Mouse (Mus musculus) heart, embryonic 15.5 days (tissue): ENCODE data around the gene Shb. TPM values are rescaled to one million over a fixed set of nuclear protein-coding genes. Genes with fewer than 3 reads are reported as not detected.

Experiments
- ATAC-seq: fragments of 200-750 bp; cut with Nextera tagmentation; replicated peaks from 2 replicates; pipeline ENCODE4 v1.8.0; 2017; ENCODE audit warnings: low read depth, moderate TSS enrichment; ENCODE audit not compliant: insufficient number of reproducible peaks, insufficient read depth, low FRiP score
- H3K27ac ChIP-seq: fragments of 300-500 bp; sonication (generic); 2 replicates; pipeline ENCODE4 v1.5.1; 2015; ENCODE audit warnings: mild to moderate bottlenecking, inconsistent platforms
- H3K27me3 ChIP-seq: fragments of 300-500 bp; sonication (generic); 2 replicates; pipeline ENCODE4 v1.6.1; 2015; ENCODE audit warnings: inconsistent platforms
- H3K36me3 ChIP-seq: fragments of 300-500 bp; sonication (generic); 2 replicates; pipeline ENCODE4 v1.6.1; 2015; ENCODE audit warnings: mild to moderate bottlenecking, inconsistent platforms
- H3K4me1 ChIP-seq: fragments of 300-500 bp; sonication (generic); replicated peaks from 2 replicates; pipeline ENCODE4 v1.6.1; 2015; ENCODE audit warnings: inconsistent platforms
- H3K4me2 ChIP-seq: fragments of 300-500 bp; sonication (generic); 2 replicates; pipeline ENCODE4 v1.6.1; 2015; ENCODE audit warnings: inconsistent platforms, mild to moderate bottlenecking, moderate library complexity
- H3K4me3 ChIP-seq: fragments of 300-500 bp; sonication (generic); 2 replicates; pipeline ENCODE4 v1.5.1; 2015; ENCODE audit warnings: mild to moderate bottlenecking, inconsistent platforms
- H3K9ac ChIP-seq: fragments of 300-500 bp; sonication (generic); 2 replicates; pipeline ENCODE4 v1.6.1; 2015; ENCODE audit warnings: mild to moderate bottlenecking, inconsistent platforms
- H3K9me3 ChIP-seq: fragments of 300-500 bp; sonication (generic); replicated peaks from 2 replicates; pipeline ENCODE4 v1.6.1; 2016; ENCODE audit warnings: inconsistent platforms
- WGBS: fragments of 180-500 bp; shearing (Covaris S2); methylation state at CpG from one replicate; pipeline ENCODE4 v1.1.7; 2015; ENCODE audit warnings: mixed read lengths; 5-methylcytosine and 5-hydroxymethylcytosine counted together
- polyA plus RNA-seq: library from polyadenylated mRNA; unstranded; fragments of >200 nt; fragmentation: Nextera tagmentation; extraction: Ambion mirVana; gene quantifications from 2 replicates; pipeline ENCODE4 v1.2.1, GENCODE M21; 2015

The Shb gene
- polyA plus RNA-seq, 1 experiment from 2014 or later: 8.6 TPM

DNA sequence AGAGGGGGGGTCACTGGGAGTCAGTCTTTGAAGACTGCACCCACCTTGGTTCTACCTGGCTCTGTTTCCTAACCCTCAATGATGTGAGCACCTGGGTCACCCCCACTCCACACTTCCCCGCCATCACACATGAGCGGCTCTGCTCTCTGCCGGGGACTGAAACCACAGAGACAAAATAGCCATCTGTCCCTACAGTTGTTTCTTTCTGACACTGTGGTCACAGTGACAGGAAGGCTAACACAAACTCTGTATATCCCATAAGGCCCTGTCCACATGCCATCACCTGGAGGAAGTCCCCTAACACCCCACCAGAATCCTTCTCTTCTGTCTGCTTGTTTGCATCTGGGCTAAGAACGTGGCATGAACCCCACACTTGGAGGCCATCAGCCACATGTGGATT, 97.6 kb downstream of the Shb start:
- Histone ChIP-seq H3K9ac (no peak overlapping the region), H3K4me2 (no peak overlapping the region), H3K9me3 (no peaks in the 10 kb centered on the region), H3K36me3 (no peaks in the 10 kb centered on the region), H3K4me1 (peaks cover 49% of the 10 kb centered on the region), H3K27ac (no peak overlapping the region), H3K27me3 (no peaks in the 10 kb centered on the region), H3K4me3 (no peak overlapping the region)
- WGBS: 80% methylated on average over 4 of the region's 4 CpGs
- ATAC-seq: no peak

DNA sequence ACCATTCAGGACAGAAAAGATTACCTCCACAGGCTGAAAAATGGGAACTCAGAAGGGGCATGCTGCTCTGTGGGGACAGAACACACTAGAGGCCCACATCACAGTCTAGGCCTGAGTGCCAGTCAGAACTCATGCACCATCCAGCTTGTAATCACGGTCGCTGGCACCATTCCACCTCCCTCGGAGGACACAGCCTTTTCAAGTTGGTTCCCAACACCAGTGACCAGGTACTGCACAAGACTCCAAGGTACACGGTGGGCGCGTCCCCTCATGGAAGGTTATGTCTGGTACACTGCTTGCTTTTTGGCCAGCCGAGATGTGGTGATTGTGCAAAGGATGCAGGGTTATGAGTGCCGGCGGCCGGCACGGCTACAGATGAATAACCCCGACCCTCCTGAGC, 98.2 kb downstream of the Shb start:
- ATAC-seq: no peak
- Histone ChIP-seq H3K36me3 (no peaks in the 10 kb centered on the region), H3K27me3 (no peaks in the 10 kb centered on the region), H3K4me1 (peaks cover 44% of the 10 kb centered on the region), H3K9me3 (no peaks in the 10 kb centered on the region), H3K4me2 (no peak overlapping the region), H3K9ac (no peak overlapping the region), H3K27ac (no peak overlapping the region), H3K4me3 (no peak overlapping the region)
- 84% methylated on average over 12 of the region's 12 CpGs for WGBS

DNA sequence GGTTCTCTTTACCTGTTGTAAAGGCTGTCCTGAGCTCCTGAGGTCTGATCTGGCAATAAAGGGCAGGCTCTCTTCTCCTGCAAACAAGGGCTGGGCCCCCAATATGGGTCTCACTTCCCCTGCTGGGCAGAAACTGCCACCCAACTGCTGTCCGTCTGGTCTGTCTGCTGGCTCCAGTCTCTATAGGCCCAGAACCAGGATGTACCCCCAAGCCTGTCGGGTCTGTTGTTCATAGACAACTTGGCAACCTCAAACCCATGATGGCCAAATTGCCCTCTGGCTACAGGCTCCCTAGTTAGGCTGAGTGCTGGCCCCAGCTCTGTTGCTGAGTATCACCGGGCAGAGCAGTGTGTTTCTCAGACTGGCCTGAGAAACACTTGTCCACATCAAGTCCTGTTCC, 100.5 kb downstream of the Shb start:
- 90% methylated on average over 3 of the region's 3 CpGs for WGBS
- no peaks in the 10 kb centered on the region for H3K27me3 ChIP-seq
- H3K36me3 ChIP-seq: no peaks in the 10 kb centered on the region
- no peak overlapping the region for H3K9ac ChIP-seq
- H3K4me1 ChIP-seq: peaks cover 32% of the 10 kb centered on the region
- no peak overlapping the region for H3K4me3 ChIP-seq
- no peak for ATAC-seq
- H3K4me2 ChIP-seq: no peak overlapping the region
- H3K9me3 ChIP-seq: no peaks in the 10 kb centered on the region
- H3K27ac ChIP-seq: no peak overlapping the region

DNA sequence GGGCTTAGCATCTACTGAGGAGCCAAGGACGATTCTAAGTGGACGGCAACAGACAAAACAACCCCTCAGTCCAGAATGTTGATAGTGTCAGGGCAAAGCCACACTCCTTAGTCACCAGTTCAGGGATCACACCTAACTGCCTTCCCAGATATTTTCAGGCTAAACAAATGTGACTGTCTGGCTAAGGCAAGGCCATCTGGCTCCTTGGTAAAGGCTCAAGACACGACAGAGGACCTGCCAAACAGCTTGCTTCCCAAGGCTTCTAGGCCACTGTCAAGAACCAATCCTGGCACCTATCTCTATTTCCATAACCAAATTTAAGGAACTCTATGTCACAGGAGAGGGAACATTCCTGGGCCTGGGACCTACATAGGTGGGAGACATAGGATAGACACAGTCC, 101.0 kb downstream of the Shb start:
- Histone ChIP-seq H3K27ac (no peak overlapping the region), H3K4me1 (peaks cover 27% of the 10 kb centered on the region), H3K4me2 (no peak overlapping the region), H3K9me3 (no peaks in the 10 kb centered on the region), H3K4me3 (no peak overlapping the region), H3K36me3 (no peaks in the 10 kb centered on the region), H3K27me3 (no peaks in the 10 kb centered on the region), H3K9ac (no peak overlapping the region)
- WGBS: 80% methylated on average over 3 of the region's 3 CpGs
- no peak for ATAC-seq

DNA sequence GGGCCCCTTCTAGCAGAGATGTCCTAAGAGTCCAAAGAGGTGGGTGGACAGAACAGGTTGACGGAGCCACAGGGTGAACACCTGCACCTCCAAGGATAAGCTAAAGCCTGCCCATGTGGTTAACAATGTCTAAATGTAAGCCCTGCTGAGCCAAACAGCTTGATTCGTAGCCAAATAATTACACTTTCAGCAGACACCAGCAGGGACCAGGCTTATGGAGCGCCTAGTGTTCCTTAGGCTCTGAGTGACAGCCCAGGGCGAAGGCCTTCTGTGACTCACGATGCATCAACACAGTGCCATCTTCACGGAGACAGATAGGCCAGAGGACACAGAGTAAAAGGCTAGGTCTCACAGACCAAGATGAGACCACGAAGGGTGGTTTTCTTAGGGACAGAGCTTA, 102.8 kb downstream of the Shb start:
- Histone ChIP-seq H3K36me3 (no peaks in the 10 kb centered on the region), H3K9me3 (no peaks in the 10 kb centered on the region), H3K9ac (no peak overlapping the region), H3K4me1 (peaks cover 8% of the 10 kb centered on the region), H3K4me2 (no peak overlapping the region), H3K27me3 (no peaks in the 10 kb centered on the region), H3K4me3 (no peak overlapping the region), H3K27ac (no peak overlapping the region)
- ATAC-seq: no peak
- WGBS: 79% methylated on average over 7 of the region's 7 CpGs

DNA sequence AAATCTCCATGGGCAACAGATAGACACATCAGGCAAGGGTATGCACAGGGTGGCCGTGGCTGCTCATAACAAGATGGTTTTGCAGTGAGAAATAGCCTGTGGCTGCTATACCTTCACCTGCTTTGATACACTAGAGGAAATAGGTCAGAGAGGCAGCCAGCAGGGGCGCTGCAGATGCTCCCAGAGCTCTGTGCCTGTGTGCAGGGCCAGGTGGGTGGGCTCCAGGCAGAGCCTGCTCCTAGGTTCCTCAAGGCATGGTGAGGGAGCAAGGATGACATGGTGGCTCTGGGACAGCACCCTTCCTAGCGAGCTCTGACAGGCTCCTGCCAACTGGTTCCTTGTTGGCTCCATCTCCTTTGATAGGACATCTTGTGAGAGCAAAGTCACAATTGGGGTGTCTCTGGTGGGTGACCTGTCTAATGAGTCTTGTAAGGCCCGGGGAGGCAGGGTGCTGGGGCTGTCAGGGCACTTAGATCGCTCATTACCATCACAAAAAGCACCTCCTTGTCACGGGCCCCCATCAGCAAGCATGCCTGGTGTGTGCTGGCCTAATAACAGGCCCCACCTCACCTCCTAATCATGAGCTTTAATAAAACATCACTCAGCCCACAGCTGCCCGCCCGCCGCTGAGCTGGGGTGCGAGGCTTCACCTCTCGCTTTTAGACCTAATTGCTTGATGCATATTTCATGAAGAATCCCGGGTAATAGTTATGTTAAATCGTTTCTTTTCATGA, 105.4 kb downstream of the Shb start:
- Histone ChIP-seq H3K4me1 (peaks cover 19% of the 10 kb centered on the region), H3K27me3 (no peaks in the 10 kb centered on the region), H3K27ac (no peak overlapping the region), H3K4me2 (no peak overlapping the region), H3K9ac (no peak overlapping the region), H3K9me3 (no peaks in the 10 kb centered on the region), H3K4me3 (no peak overlapping the region), H3K36me3 (no peaks in the 10 kb centered on the region)
- WGBS: 69% methylated on average over 13 of the region's 13 CpGs
- ATAC-seq: no peak

DNA sequence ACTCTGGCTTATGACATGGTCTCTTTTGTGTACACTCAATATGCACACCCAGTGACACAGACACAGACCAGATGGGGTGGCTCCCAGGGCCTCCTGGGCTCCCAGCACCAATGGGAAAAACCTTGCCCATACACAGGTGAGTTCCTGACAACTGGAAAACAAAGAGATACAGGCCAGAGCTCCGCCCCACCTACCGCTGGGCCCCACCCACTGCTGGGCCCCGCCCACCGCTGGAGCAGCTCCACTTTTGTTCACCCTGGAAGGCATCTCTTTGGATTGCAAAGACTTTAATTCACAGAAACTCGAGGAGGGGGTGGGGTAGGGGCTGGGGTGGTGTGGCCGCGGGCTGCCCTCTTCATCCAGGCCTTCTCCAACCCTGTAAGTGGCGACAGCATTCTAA, 108.9 kb downstream of the Shb start:
- Histone ChIP-seq H3K27me3 (no peaks in the 10 kb centered on the region), H3K4me3 (no peak overlapping the region), H3K9ac (no peak overlapping the region), H3K27ac (no peak overlapping the region), H3K4me2 (no peak overlapping the region), H3K36me3 (no peaks in the 10 kb centered on the region), H3K4me1 (peaks cover 41% of the 10 kb centered on the region), H3K9me3 (no peaks in the 10 kb centered on the region)
- 0 out of 2 replicates have a peak, but pooled peaks have one; percentile 5 for ATAC-seq
- WGBS: 42% methylated on average over 8 of the region's 8 CpGs

DNA sequence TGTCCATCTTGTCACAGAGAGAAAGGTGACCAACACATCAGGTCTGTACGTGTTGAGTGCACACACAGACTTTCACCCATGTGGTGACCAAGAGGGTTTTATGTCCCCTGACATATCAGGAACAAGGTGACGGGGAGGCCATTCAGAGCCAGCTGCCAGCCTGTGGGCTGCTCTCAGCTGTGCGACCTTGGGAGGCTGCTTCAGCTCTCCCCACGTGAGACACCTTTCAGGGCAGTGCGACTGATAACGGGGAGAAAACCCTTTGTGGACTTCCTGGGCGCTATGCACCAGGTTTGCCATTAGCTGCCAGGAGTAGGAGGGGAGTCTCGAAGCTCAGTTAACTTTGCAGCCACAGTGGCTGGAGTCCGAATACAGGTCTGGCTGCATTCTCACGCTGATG, 109.6 kb downstream of the Shb start:
- 57% methylated on average over 10 of the region's 10 CpGs for WGBS
- no peaks in the 10 kb centered on the region for H3K9me3 ChIP-seq
- no peak overlapping the region for H3K9ac ChIP-seq
- no peak for ATAC-seq
- H3K4me2 ChIP-seq: no peak overlapping the region
- H3K27me3 ChIP-seq: no peaks in the 10 kb centered on the region
- H3K27ac ChIP-seq: peak overlapping the region; percentile 64
- no peak overlapping the region for H3K4me3 ChIP-seq
- no peaks in the 10 kb centered on the region for H3K36me3 ChIP-seq
- H3K4me1 ChIP-seq: peaks cover 46% of the 10 kb centered on the region

DNA sequence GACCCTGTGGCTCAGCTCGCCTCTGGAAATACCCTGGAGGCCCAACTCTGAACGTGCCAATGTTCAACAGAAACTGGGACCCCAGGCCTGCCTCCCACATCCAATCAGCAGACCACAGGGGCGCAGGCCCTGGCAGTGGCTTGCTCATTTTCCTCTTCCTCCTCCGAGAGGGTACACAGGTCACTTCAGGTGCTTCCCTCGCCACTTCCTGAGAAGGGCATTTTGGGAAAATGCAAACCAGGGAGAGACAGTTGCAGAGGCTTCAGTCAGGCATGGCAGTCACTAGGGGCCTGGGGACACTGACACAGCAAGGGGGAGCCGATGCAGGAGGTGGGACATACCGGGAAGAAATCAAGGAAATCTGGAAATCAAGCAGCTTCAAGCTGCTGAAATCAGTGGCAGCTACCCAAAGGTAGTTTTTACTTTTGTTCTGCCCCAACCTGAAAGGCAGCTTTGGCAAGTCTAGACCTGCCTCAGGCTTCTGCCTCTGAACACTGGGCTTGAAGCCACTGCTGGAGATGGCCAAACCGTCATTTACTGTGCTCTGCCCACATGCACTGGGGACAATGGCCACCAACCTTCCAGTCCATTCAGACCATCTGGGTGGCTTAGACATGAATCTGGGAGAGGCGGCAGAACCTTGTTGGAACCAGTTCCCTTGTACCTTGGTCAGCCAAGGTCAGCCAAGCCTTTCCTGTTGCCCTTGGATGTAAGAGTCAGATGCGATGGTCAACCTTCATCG, 110.6 kb downstream of the Shb start:
- peak overlapping the region; percentile 64 for H3K27ac ChIP-seq
- H3K4me3 ChIP-seq: no peak overlapping the region

DNA sequence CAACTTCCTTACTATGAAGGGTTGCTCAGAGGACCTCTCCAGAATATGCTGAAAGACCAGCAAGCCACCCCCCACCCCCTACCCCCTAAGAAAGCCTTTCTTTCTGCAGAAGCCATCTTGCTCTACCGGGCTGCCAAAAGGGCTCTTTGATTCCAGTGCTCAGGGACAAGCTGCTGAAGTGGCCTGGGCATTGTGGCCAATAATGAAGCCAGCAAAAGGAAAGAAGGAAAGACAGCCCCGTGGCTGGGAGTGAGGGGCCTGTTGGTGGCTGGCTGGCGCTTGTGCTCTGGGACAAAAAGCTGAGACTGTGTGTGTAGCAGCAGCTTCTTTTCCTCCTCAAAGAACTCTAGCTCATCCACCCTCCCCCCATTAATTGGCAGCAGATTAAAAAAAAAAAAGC, 111.5 kb downstream of the Shb start:
- WGBS: 70% methylated on average over 3 of the region's 3 CpGs
- no peaks in the 10 kb centered on the region for H3K27me3 ChIP-seq
- peaks cover 46% of the 10 kb centered on the region for H3K4me1 ChIP-seq
- H3K9me3 ChIP-seq: no peaks in the 10 kb centered on the region
- no peak for ATAC-seq
- no peaks in the 10 kb centered on the region for H3K36me3 ChIP-seq
- H3K4me2 ChIP-seq: no peak overlapping the region
- no peak overlapping the region for H3K9ac ChIP-seq
- peak overlapping the region; percentile 42 for H3K27ac ChIP-seq
- no peak overlapping the region for H3K4me3 ChIP-seq

More for the DNA sequence above, 110.6 kb downstream of the Shb start:
- no peak overlapping the region for H3K9ac ChIP-seq
- peaks cover 46% of the 10 kb centered on the region for H3K4me1 ChIP-seq
- H3K36me3 ChIP-seq: no peaks in the 10 kb centered on the region
- no peak for ATAC-seq
- no peak overlapping the region for H3K4me2 ChIP-seq
- WGBS: 82% methylated on average over 11 of the region's 11 CpGs
- H3K9me3 ChIP-seq: no peaks in the 10 kb centered on the region
- no peaks in the 10 kb centered on the region for H3K27me3 ChIP-seq

DNA sequence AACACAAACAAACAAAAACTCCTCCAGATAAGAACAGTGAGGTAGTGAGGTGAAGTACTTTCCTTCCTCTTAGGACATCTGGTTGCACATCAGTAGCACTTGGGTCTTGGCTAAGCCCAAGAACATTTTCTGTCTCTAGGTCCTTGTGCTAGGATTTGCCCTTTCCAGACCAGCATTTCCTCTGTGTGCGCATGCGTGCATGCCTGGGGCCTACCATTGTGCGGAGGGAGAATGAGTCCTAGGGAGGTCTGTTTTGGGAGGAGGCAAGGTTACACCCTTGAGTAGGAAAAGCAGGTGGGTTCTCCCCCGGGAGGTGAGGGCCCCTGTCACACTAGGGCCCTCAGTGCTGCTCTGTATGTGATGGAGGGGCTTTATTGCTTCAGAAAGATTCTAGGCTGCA, 113.2 kb downstream of the Shb start:
- Histone ChIP-seq H3K4me2 (no peak overlapping the region), H3K9ac (no peak overlapping the region), H3K27ac (no peak overlapping the region), H3K4me1 (peaks cover 45% of the 10 kb centered on the region), H3K36me3 (no peaks in the 10 kb centered on the region), H3K27me3 (no peaks in the 10 kb centered on the region), H3K9me3 (no peaks in the 10 kb centered on the region), H3K4me3 (no peak overlapping the region)
- WGBS: 87% methylated on average over 4 of the region's 4 CpGs
- no peak for ATAC-seq
